Mouse (Mus musculus): ENCODE data around the gene Liph. TPM values are rescaled to one million over a fixed set of nuclear protein-coding genes. Genes with fewer than 3 reads are reported as not detected.
"Not testable (repeated sequence)": the region's sequence is repeated elsewhere in the genome, so short reads cannot be mapped to it uniquely, and the experiment has no call there.

Liph gene
- total and polyA plus RNA-seq, 3 experiments, result 0.11 TPM; not detected in 2

DNA sequence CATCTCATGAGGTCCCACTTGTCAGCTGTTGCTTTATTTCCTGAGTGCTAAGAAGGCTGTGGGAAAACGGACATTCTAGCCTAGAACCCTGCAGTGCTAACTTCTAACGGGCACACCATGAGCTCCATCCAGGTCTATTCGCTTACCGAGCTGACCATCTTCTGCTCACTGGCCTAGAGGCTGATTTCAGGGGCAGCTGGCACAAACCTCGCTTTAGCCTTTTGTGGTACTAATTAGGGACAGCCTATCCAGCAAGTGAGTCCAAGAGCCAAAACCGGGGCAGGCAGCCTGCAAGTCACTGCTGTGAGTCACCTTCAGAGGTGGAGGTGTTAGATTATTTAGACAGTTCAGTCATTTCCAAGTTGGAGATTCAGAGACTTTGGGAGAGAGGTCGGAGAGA, 78.8 kb downstream of the Liph start:
- no peak for ATAC-seq (ENCODE audit: extremely low read depth, insufficient number of reproducible peaks, low FRiP score, poor library complexity, severe bottlenecking)
- H3K4me3 ChIP-seq (ENCODE audit: low read depth, low read length), result no peak overlapping the region
- no peak for DNase-seq (ENCODE audit: low spot score)
- no peaks in the 10 kb centered on the region for H3K4me1 ChIP-seq (ENCODE audit: insufficient read depth, low read depth, low read length)
- H3K27me3 ChIP-seq (ENCODE audit: insufficient read depth, low read length), result peaks cover under 1% of the 10 kb centered on the region
- no peaks in the 10 kb centered on the region for H3K9me3 ChIP-seq (replicated peaks)
- H3K36me3 ChIP-seq (replicated peaks), result no peaks in the 10 kb centered on the region
- no peak for TF ChIP-seq GATA1 (IDR thresholded peaks at IDR 0.05; ENCODE audit: borderline replicate concordance, low read length)
- TF ChIP-seq CTCF (IDR thresholded peaks at IDR 0.05; ENCODE audit: low read depth, low read length), result no peak

DNA sequence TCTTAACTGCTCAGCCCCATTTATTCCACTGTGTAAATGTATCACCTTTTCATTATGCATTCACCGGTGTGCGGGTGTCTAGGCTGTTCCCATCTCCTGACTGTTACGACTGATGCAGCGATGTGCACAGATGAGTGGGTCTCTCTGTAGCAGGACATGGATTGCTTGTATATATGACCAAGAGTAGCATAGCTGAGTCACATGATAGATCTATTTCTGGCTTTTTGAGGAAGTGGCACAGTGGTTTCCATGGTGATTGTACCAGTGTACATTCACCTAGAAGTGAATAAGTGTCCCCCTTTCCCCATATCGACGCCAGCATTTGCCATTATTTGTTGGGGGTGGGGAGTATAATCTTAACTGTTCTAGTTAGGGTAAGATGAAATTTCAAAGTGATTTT, 82.1 kb downstream of the Liph start:
- ATAC-seq (ENCODE audit: extremely low read depth, insufficient number of reproducible peaks, low FRiP score, poor library complexity, severe bottlenecking), result no peak
- no peak overlapping the region for H3K4me3 ChIP-seq (ENCODE audit: low read depth, low read length)
- H3K9me3 ChIP-seq (replicated peaks), result no peaks in the 10 kb centered on the region
- no peak for DNase-seq (ENCODE audit: low spot score)
- no peak for TF ChIP-seq POLR2AphosphoS5 (IDR thresholded peaks at IDR 0.05; ENCODE audit: insufficient replicate concordance, low read depth, low read length)
- no peak for TF ChIP-seq GATA1 (IDR thresholded peaks at IDR 0.05; ENCODE audit: borderline replicate concordance, low read length)
- H3K4me1 ChIP-seq (ENCODE audit: insufficient read depth, low read depth, low read length), result no peaks in the 10 kb centered on the region
- peaks cover 4% of the 10 kb centered on the region; the same call in 1 of the 2 replicates for H3K27me3 ChIP-seq (ENCODE audit: insufficient read depth, low read length)
- H3K36me3 ChIP-seq (replicated peaks), result no peaks in the 10 kb centered on the region

DNA sequence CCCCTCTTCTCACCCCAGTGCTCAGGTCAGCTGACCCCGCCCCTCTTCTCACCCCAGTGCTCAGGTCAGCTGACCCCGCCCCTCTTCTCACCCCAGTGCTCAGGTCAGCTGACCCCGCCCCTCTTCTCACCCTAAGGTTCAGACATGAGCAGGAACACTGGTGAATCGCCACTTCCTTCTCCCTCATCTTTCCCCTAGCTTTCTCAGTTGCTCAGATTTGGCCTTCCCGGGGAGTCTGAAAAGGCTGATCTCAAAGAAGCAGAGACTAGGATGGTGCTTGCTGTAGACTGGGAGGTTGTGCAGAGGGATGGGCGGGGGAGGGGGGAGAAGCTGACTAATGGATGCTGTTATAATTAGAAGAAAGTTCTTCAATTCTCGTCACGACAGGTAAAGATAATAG, 86.6 kb downstream of the Liph start:
- ATAC-seq (ENCODE audit: extremely low read depth, insufficient number of reproducible peaks, low FRiP score, poor library complexity, severe bottlenecking); H3K4me3 ChIP-seq (ENCODE audit: low read depth, low read length); H3K27me3 ChIP-seq (ENCODE audit: insufficient read depth, low read length); H3K36me3 ChIP-seq (replicated peaks); H3K4me1 ChIP-seq (ENCODE audit: insufficient read depth, low read depth, low read length); DNase-seq (ENCODE audit: low spot score); H3K9me3 ChIP-seq (replicated peaks): not testable (repeated sequence)

DNA sequence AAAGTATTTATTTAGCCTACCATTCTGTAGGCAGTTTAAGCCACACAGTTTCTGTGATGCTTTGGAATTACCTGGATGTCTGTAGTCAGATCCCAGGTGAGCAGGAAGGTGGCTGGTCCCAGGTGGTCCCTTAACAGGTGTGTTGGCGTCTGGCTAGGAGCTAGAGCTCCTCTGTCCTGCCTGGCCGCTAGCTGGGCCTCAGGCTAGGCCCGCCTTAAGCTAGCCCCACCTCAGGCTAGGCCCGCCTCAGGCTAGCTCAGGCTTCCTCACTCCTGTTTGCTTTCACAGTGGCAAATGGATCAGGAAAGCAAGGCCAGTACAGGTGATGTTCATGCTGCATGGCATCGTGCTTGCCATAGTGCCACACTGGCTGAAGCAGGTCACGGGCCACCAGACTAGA, 88.6 kb downstream of the Liph start:
- peaks cover 6% of the 10 kb centered on the region; the same call in 1 of the 2 replicates for H3K27me3 ChIP-seq (ENCODE audit: insufficient read depth, low read length)
- DNase-seq (ENCODE audit: low spot score), result no peak
- H3K36me3 ChIP-seq (replicated peaks), result no peaks in the 10 kb centered on the region
- TF ChIP-seq POLR2AphosphoS5 (IDR thresholded peaks at IDR 0.05; ENCODE audit: insufficient replicate concordance, low read depth, low read length), result no peak
- TF ChIP-seq GATA1 (IDR thresholded peaks at IDR 0.05; ENCODE audit: borderline replicate concordance, low read length), result no peak
- no peak for TF ChIP-seq TAL1 (conservative IDR thresholded peaks at IDR 0.05; ENCODE audit: low read depth, low read length)
- TF ChIP-seq CTCF (IDR thresholded peaks at IDR 0.05; ENCODE audit: low read depth, low read length), result no peak
- no peak for TF ChIP-seq GATA2 (IDR thresholded peaks at IDR 0.05; ENCODE audit: borderline replicate concordance, low read depth, low read length)
- H3K4me3 ChIP-seq (ENCODE audit: low read depth, low read length), result no peak overlapping the region
- no peaks in the 10 kb centered on the region for H3K4me1 ChIP-seq (ENCODE audit: insufficient read depth, low read depth, low read length)
- no peak for ATAC-seq (ENCODE audit: extremely low read depth, insufficient number of reproducible peaks, low FRiP score, poor library complexity, severe bottlenecking)
- no peaks in the 10 kb centered on the region for H3K9me3 ChIP-seq (replicated peaks)

DNA sequence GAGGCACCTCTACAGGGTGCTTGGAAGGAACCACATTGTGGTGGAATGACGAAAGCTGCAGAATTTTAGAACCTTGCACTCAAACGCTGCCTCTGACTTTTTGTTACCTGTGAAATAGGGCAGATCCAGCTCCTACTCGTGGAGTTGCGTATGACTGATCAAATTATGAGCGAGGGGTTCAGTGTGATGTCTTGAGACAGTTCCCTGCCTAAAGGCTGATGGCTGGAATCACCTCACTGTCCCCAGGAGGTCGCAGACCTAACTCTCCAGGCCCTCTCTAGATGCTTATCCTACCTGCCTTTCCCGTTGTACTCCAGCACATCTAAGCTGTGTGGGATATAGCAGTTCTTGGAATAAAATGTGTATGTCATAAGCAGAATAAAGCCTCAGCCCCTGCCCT, 89.5 kb downstream of the Liph start:
- DNase-seq (ENCODE audit: low spot score) (no peak), ATAC-seq (ENCODE audit: extremely low read depth, insufficient number of reproducible peaks, low FRiP score, poor library complexity, severe bottlenecking) (no peak)
- Histone ChIP-seq H3K4me3 (ENCODE audit: low read depth, low read length) (no peak overlapping the region), H3K4me1 (ENCODE audit: insufficient read depth, low read depth, low read length) (no peaks in the 10 kb centered on the region), H3K27me3 (ENCODE audit: insufficient read depth, low read length) (peaks cover 6% of the 10 kb centered on the region; the same call in 1 of the 2 replicates), H3K9me3 (replicated peaks) (no peaks in the 10 kb centered on the region), H3K36me3 (replicated peaks) (no peaks in the 10 kb centered on the region)
- TF ChIP-seq GATA2 (IDR thresholded peaks at IDR 0.05; ENCODE audit: borderline replicate concordance, low read depth, low read length) (no peak), GATA1 (IDR thresholded peaks at IDR 0.05; ENCODE audit: borderline replicate concordance, low read length) (no peak), CTCF (IDR thresholded peaks at IDR 0.05; ENCODE audit: low read depth, low read length) (no peak), TAL1 (conservative IDR thresholded peaks at IDR 0.05; ENCODE audit: low read depth, low read length) (no peak), POLR2AphosphoS5 (IDR thresholded peaks at IDR 0.05; ENCODE audit: insufficient replicate concordance, low read depth, low read length) (no peak)

DNA sequence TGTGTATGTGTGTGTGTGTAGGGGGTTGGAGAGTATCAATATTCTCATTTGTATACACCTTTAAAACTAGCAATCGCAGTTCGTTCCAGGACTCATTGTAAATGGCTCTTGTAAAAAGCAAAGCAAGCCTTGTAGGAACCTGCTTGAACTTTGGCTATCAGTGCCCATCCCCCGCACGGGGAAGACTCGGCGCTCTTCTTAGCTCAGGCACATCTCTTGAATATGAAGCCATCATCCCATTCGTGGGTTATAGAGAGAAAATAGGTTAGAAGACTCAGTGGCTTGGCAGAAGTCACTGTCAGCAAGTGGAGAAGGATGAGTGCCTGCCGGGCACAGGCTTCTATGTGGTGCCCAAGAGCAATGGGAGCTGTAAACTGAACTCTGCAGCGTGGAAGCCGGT, 90.8 kb downstream of the Liph start:
- Histone ChIP-seq H3K4me1 (ENCODE audit: insufficient read depth, low read depth, low read length) (no peaks in the 10 kb centered on the region), H3K36me3 (replicated peaks) (no peaks in the 10 kb centered on the region), H3K27me3 (ENCODE audit: insufficient read depth, low read length) (peaks cover 2% of the 10 kb centered on the region; the same call in 1 of the 2 replicates), H3K9me3 (replicated peaks) (no peaks in the 10 kb centered on the region), H3K4me3 (ENCODE audit: low read depth, low read length) (no peak overlapping the region)
- no peak for DNase-seq (ENCODE audit: low spot score)
- no peak for ATAC-seq (ENCODE audit: extremely low read depth, insufficient number of reproducible peaks, low FRiP score, poor library complexity, severe bottlenecking)
- TF ChIP-seq CTCF (IDR thresholded peaks at IDR 0.05; ENCODE audit: low read depth, low read length) (no peak), TAL1 (conservative IDR thresholded peaks at IDR 0.05; ENCODE audit: low read depth, low read length) (no peak), POLR2AphosphoS5 (IDR thresholded peaks at IDR 0.05; ENCODE audit: insufficient replicate concordance, low read depth, low read length) (no peak), GATA1 (IDR thresholded peaks at IDR 0.05; ENCODE audit: borderline replicate concordance, low read length) (no peak), GATA2 (IDR thresholded peaks at IDR 0.05; ENCODE audit: borderline replicate concordance, low read depth, low read length) (no peak)

Other genes with a start within 250 kb of the Liph start
- gene Ehhadh, start 207.9 kb downstream of the Liph start, total RNA-seq (2014; fragmentation: Nextera tagmentation), result not detected in 2 replicates
- 0.11 TPM in 1 of 2 replicates, not detected in the other for gene Ehhadh, start 207.9 kb downstream of the Liph start, total RNA-seq (2017)
- gene Ehhadh, start 207.9 kb downstream of the Liph start, polyA plus RNA-seq (2012), result 0.01 TPM in 1 of 2 replicates, not detected in the other
- 0.45 and 0.68 TPM in 2 replicates for gene Map3k13, start 201.3 kb downstream of the Liph start, total RNA-seq (2014; fragmentation: Nextera tagmentation)
- 0.12 and 0.16 TPM in 2 replicates for gene Map3k13, start 201.3 kb downstream of the Liph start, total RNA-seq (2017)
- 0.01 TPM in 2 replicates for gene Map3k13, start 201.3 kb downstream of the Liph start, polyA plus RNA-seq (2012)
- gene Tmem41a, start 48.1 kb downstream of the Liph start, total RNA-seq (2014; fragmentation: Nextera tagmentation), result 7.4 and 9.0 TPM in 2 replicates
- 3.7 and 3.8 TPM in 2 replicates for gene Tmem41a, start 48.1 kb downstream of the Liph start, total RNA-seq (2017)
- 1.2 and 1.7 TPM in 2 replicates for gene Tmem41a, start 48.1 kb downstream of the Liph start, polyA plus RNA-seq (2012)
- gene Senp2, start 13.8 kb upstream of the Liph start, total RNA-seq (2014; fragmentation: Nextera tagmentation), result 104 and 111 TPM in 2 replicates
- gene Senp2, start 13.8 kb upstream of the Liph start, total RNA-seq (2017), result 34.6 and 45.1 TPM in 2 replicates
- 15.6 and 16.3 TPM in 2 replicates for gene Senp2, start 13.8 kb upstream of the Liph start, polyA plus RNA-seq (2012)
- 1.1 and 1.3 TPM in 2 replicates for gene Igf2bp2, start 167.6 kb upstream of the Liph start, total RNA-seq (2014; fragmentation: Nextera tagmentation)
- 0.41 and 0.87 TPM in 2 replicates for gene Igf2bp2, start 167.6 kb upstream of the Liph start, total RNA-seq (2017)
- 0.12 and 0.24 TPM in 2 replicates for gene Igf2bp2, start 167.6 kb upstream of the Liph start, polyA plus RNA-seq (2012)